Mouse (Mus musculus): ENCODE measurements around the gene Haus7. TPM values are rescaled to one million over a fixed set of nuclear protein-coding genes. Genes with fewer than 3 reads are reported as not detected.
"Not testable (repeated sequence)": the region's sequence is repeated elsewhere in the genome, so short reads cannot be mapped to it uniquely, and the experiment has no call there.

Gene Haus7
- polyA plus RNA-seq, 2 experiments from 2014 or later, result 33.0 to 34.5 TPM

DNA sequence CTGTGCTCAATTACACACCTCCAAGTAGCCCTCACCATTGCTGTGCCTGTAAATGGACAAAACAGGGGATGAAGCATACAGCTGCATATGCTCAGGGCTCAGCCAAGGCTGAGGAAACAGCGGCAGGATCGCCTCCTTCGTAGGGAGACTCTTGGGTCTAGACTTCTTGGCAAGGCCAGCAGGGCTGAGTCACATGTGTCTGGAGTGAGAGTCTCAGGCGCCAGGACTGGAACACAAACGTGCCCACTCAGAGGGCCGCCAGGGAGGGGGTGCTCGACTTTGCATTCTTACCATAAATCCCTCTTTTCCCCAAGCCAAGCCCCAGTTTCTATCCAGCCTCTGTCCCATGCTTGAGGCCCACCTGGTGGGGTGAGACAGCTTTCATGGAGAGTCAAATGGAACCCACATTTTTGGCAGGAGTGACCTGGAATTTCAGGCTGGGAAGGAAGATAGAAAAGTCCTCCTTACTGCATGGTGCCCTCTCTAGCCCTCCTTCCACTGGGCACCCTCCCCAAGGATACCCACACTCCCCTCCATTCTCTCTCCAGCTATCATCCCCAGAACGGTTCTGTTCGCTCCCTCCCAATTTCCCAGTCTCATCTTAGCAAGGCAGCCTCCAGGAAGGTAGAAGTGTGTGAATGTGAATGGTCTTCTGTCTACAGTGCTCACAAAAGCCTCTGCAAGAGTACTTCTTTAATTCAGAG lies 6.8 kb upstream of the Haus7 start:
- ATAC-seq, result no peak

- ATAC-seq, result no peak
Observed at GRCm38 (mm10) chrX:73460792-73461191, 1.9 kb upstream of the Haus7 start.

GRCm38 (mm10) chrX:73451949-73452348 lies 6.9 kb downstream of the Haus7 start:
- ATAC-seq, result no peak

- no peak for ATAC-seq
Observed at GRCm38 (mm10) chrX:73441428-73441827, 17.4 kb downstream of the Haus7 start.

DNA sequence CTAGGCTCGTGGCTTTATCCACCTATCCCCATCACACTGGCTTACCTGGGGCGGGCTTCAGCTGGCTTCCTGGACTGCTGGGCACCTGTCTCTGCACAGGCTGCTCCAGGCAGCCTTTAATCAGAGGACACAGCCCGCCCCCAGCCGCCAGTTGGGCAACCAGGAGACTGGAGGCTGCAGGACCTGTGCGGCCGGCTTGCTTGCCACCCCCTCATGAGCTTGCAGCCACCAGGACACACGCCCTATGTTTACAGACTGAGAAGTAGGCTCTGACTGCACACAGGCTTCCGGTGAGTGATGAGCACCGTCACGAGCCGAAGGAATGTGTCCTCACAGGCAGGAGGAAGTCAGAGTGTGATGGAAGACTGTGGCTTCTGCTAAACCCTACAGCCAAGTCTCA lies 23.6 kb downstream of the Haus7 start, which contains the start of gene Trex2:
Trex2 (minus strand) TSS at position 93 of the 400 bp plus-strand sequence.
- ATAC-seq, result no peak

DNA sequence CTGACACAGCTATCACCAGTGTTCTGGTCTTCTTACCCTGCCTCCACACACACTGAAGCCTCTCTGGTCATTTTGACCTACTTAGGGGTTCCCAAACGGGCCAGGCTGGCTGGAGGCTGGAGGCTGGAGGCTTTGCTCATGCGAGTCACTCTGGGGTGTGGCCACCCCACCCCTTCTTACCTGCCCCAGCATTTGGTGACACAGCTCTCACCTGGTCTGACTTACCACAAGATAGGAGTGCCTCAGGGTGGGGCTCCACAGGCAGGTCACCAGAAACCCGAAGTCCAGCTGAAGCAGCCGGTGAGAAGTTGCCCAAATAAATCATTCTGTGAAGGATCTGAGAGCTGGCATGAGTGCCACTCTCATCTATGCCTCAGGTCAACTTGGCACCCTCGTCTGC lies 26.0 kb downstream of the Haus7 start:
- ATAC-seq, result no peak

GRCm38 (mm10) chrX:73430036-73430435 lies 28.8 kb downstream of the Haus7 start:
- ATAC-seq, result no peak

- ATAC-seq, result no peak
Observed at GRCm38 (mm10) chrX:73412767-73413166, 46.1 kb downstream of the Haus7 start.

- no peak for ATAC-seq
Observed at GRCm38 (mm10) chrX:73410880-73411517, 47.8 kb downstream of the Haus7 start, which contains the start of gene Zfp92. TSS of gene Zfp92 (plus strand) at chrX:73411096.

GRCm38 (mm10) chrX:73401616-73402015 lies 57.2 kb downstream of the Haus7 start:
- no peak for ATAC-seq

- ATAC-seq, result no peak
Observed at GRCm38 (mm10) chrX:73400951-73401350, 57.9 kb downstream of the Haus7 start.

DNA sequence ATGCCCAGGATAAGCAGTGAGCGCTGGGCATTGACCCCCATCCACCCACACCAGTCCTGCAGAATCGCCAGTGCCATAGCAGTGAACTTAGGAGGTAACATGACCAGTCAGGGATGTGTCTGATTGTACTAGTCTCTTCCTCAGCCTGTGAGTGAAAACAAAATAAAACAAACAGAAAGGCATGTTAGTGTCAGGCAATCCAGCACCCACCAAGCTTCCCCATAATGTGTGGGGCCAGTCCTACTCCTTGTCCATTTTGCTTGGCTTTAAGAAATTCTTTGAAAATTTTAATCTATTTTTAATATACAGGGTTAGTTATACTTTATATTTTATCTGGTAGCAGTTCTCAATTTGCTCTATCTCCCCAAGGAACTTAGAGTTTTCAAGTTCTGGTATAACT lies 60.2 kb downstream of the Haus7 start, which contains the start of gene Gm18336:
Gm18336 (minus strand) TSS at position 101 of the 400 bp plus-strand sequence.
- not testable (repeated sequence) for ATAC-seq

GRCm38 (mm10) chrX:73396446-73396845 lies 62.4 kb downstream of the Haus7 start:
- no peak for ATAC-seq

DNA sequence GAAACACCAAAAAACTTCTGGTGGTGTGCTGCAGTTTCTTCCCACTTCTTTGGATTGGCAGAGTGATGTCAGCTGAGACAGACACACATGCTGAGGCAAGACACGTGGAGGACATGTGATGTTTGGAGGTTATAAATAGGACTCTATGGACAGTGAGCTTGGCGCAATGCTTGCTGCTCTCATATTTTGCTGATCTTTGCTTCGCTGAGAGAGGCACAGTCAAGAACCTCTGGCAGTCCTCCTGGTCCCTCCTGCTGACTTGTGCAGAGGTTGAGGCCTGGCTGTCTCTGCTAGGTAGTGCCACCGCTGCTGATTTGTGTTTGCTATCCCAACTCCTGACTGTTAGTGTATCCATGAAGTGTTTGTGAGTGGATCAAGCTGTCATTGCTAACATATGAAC lies 67.4 kb downstream of the Haus7 start:
- ATAC-seq, result no peak

Other genes with a start within 250 kb of the Haus7 start
- gene Xlr4b, start 244.7 kb downstream of the Haus7 start, polyA plus RNA-seq (2017; shearing (Covaris generic)), result 100 to 1,000 TPM; 144 to 160 TPM
- gene F8a, start 230.8 kb downstream of the Haus7 start, polyA plus RNA-seq (2017; shearing (Covaris generic)), result 1 to 10 TPM; 1.3 to 1.5 TPM
- gene Xlr4c, start 215.9 kb downstream of the Haus7 start, polyA plus RNA-seq (2017; shearing (Covaris generic)), result 10 to 100 TPM; 85.6 to 87.3 TPM
- gene Xlr3c, start 193.7 kb downstream of the Haus7 start, polyA plus RNA-seq (2017; shearing (Covaris generic)), result not detected
- gene Xlr5a, start 166.1 kb downstream of the Haus7 start, polyA plus RNA-seq (2017; shearing (Covaris generic)), result not detected
- gene Xlr5c, start 166.1 kb downstream of the Haus7 start, polyA plus RNA-seq (2017; shearing (Covaris generic)), result not detected
- gene Gm45015, start 122.2 kb downstream of the Haus7 start, polyA plus RNA-seq (2017; shearing (Covaris generic)), result not detected
- 10 to 100 TPM; 11.0 to 11.6 TPM for gene Zfp275, start 116.4 kb downstream of the Haus7 start, polyA plus RNA-seq (2017; shearing (Covaris generic))
- not detected for gene Gm18336, start 60.3 kb downstream of the Haus7 start, polyA plus RNA-seq (2017; shearing (Covaris generic))
- under 1 TPM; 0.09 to 0.22 TPM for gene Zfp92, start 47.9 kb downstream of the Haus7 start, polyA plus RNA-seq (2017; shearing (Covaris generic))
- gene Trex2, start 23.7 kb downstream of the Haus7 start, polyA plus RNA-seq (2017; shearing (Covaris generic)), result not detected
- gene Bgn, start 24.6 kb upstream of the Haus7 start, polyA plus RNA-seq (2017; shearing (Covaris generic)), result not detected
- not detected for gene Atp2b3, start 44.0 kb upstream of the Haus7 start, polyA plus RNA-seq (2017; shearing (Covaris generic))
- under 1 TPM in 1 of 2 experiments, not detected in 1; 0.23 TPM for gene Dusp9, start 180.4 kb upstream of the Haus7 start, polyA plus RNA-seq (2017; shearing (Covaris generic))
- 1 to 10 TPM in 1 of 2 experiments, not detected in 1; 1.8 TPM for gene Pnck, start 201.1 kb upstream of the Haus7 start, polyA plus RNA-seq (2017; shearing (Covaris generic))
- gene Slc6a8, start 214.1 kb upstream of the Haus7 start, polyA plus RNA-seq (2017; shearing (Covaris generic)), result under 1 TPM; 0.36 to 0.61 TPM

Measured in activated CD4-positive, CD25-positive, alpha-beta regulatory T cell, adult 4 months (primary cell).